Mouse (Mus musculus) heart, embryonic 11.5 days (tissue): ENCODE data around the gene Ldlrad1. TPM values are rescaled to one million over a fixed set of nuclear protein-coding genes. Genes with fewer than 3 reads are reported as not detected.

Source experiments
- ATAC-seq: fragments of 200-750 bp; cut with Nextera tagmentation; replicated peaks from 2 replicates; pipeline ENCODE4 v1.8.0; 2017; ENCODE audit warnings: moderate library complexity; ENCODE audit not compliant: insufficient number of reproducible peaks, low FRiP score, low TSS enrichment
- H3K27ac ChIP-seq: fragments of 300-500 bp; sonication (generic); 2 replicates; pipeline ENCODE4 v1.5.1; 2014; ENCODE audit warnings: mild to moderate bottlenecking, low read depth, low read length
- H3K27me3 ChIP-seq: fragments of 300-500 bp; sonication (generic); 2 replicates; pipeline ENCODE4 v1.6.1; 2014; ENCODE audit warnings: mild to moderate bottlenecking, low read length, mixed read lengths; ENCODE audit not compliant: control insufficient read depth, insufficient read depth
- H3K36me3 ChIP-seq: fragments of 300-500 bp; sonication (generic); 2 replicates; pipeline ENCODE4 v1.6.1; 2014; ENCODE audit warnings: mild to moderate bottlenecking, low read length, moderate library complexity, mixed read lengths; ENCODE audit not compliant: control insufficient read depth, insufficient read depth
- H3K4me1 ChIP-seq: fragments of 300-500 bp; sonication (generic); 2 replicates; pipeline ENCODE4 v1.6.1; 2014; ENCODE audit warnings: low read length; ENCODE audit not compliant: control insufficient read depth, insufficient read depth
- H3K4me2 ChIP-seq: fragments of 300-500 bp; sonication (generic); 2 replicates; pipeline ENCODE4 v1.6.1; 2014; ENCODE audit warnings: mild to moderate bottlenecking, moderate library complexity
- H3K4me3 ChIP-seq: fragments of 300-500 bp; sonication (generic); 2 replicates; pipeline ENCODE4 v1.5.1; 2014; ENCODE audit warnings: low read depth, low read length
- H3K9ac ChIP-seq: fragments of 300-500 bp; sonication (generic); 2 replicates; pipeline ENCODE4 v1.6.1; 2014; ENCODE audit warnings: mild to moderate bottlenecking, low read depth, low read length, moderate library complexity
- H3K9me3 ChIP-seq: fragments of 300-500 bp; sonication (generic); replicated peaks from 2 replicates; pipeline ENCODE4 v1.6.1; 2016; ENCODE audit warnings: low read length; ENCODE audit not compliant: control insufficient read depth
- WGBS: fragments of 180-500 bp; shearing (Covaris S2); extraction: QIAGEN DNeasy Blood & Tissue Kit; methylation state at CpG from one replicate; pipeline ENCODE4 v1.1.7; 2014; ENCODE audit not compliant: insufficient replicate concordance; 5-methylcytosine and 5-hydroxymethylcytosine counted together
- polyA plus RNA-seq: library from polyadenylated mRNA; unstranded; fragments of >200 nt; fragmentation: Nextera tagmentation; extraction: Ambion mirVana; gene quantifications from 2 replicates; pipeline ENCODE4 v1.2.1, GENCODE M21; 2014

Gene Ldlrad1
- polyA plus RNA-seq, 1 experiment from 2014 or later: not detected

GRCm38 (mm10) chr4:107178830-107179490 is 30.0 kb upstream of the Ldlrad1 start, which contains the start of gene Tceanc2:
Tceanc2 (minus strand) TSS chr4:107179116.
- peaks cover 6% of the 10 kb centered on the region; the same call in 1 of the 2 replicates for H3K36me3 ChIP-seq
- under 1% methylated on average over 47 of the region's 47 CpGs for WGBS
- H3K4me2 ChIP-seq: peak within 1 kb of the TSS; percentile 86
- peaks cover 6% of the 10 kb centered on the region for H3K4me1 ChIP-seq
- no peaks in the 10 kb centered on the region for H3K9me3 ChIP-seq
- H3K4me3 ChIP-seq: peak within 1 kb of the TSS; percentile 97
- H3K9ac ChIP-seq: peak within 1 kb of the TSS; percentile 94
- peak within 1 kb of the TSS; percentile 99 for H3K27ac ChIP-seq
- peak; percentile 70 for ATAC-seq
- no peaks in the 10 kb centered on the region for H3K27me3 ChIP-seq

- Histone ChIP-seq H3K36me3 (peaks cover 5% of the 10 kb centered on the region; the same call in 1 of the 2 replicates), H3K4me1 (peaks cover 6% of the 10 kb centered on the region), H3K27ac (peak overlapping the region; percentile 99), H3K4me2 (peak overlapping the region; percentile 86), H3K4me3 (peak overlapping the region; percentile 97), H3K9ac (peak overlapping the region; percentile 94), H3K9me3 (no peaks in the 10 kb centered on the region), H3K27me3 (no peaks in the 10 kb centered on the region)
- no peak for ATAC-seq
- WGBS: 3% methylated on average over 8 of the region's 8 CpGs
Measured at GRCm38 (mm10) chr4:107179561-107179960, 29.4 kb upstream of the Ldlrad1 start.

- no peaks in the 10 kb centered on the region for H3K9me3 ChIP-seq
Measured at GRCm38 (mm10) chr4:107180746-107181145, 28.2 kb upstream of the Ldlrad1 start.

GRCm38 (mm10) chr4:107181866-107182265 is 27.1 kb upstream of the Ldlrad1 start:
- Histone ChIP-seq H3K4me1 (peaks cover 6% of the 10 kb centered on the region), H3K4me2 (no peak overlapping the region), H3K4me3 (no peak overlapping the region), H3K27me3 (no peaks in the 10 kb centered on the region), H3K36me3 (no peaks in the 10 kb centered on the region), H3K9me3 (no peaks in the 10 kb centered on the region), H3K9ac (no peak overlapping the region), H3K27ac (no peak overlapping the region)
- 79% methylated on average over 6 of the region's 6 CpGs for WGBS
- no peak for ATAC-seq

More at GRCm38 (mm10) chr4:107180746-107181145, 28.2 kb upstream of the Ldlrad1 start:
- H3K4me3 ChIP-seq: no peak overlapping the region
- H3K9ac ChIP-seq: no peak overlapping the region
- no peak overlapping the region for H3K4me2 ChIP-seq
- no peak overlapping the region for H3K27ac ChIP-seq
- peaks cover 6% of the 10 kb centered on the region for H3K4me1 ChIP-seq
- no peaks in the 10 kb centered on the region for H3K36me3 ChIP-seq
- no peak for ATAC-seq
- no peaks in the 10 kb centered on the region for H3K27me3 ChIP-seq

- 65% methylated on average over 2 of the region's 2 CpGs for WGBS
- Histone ChIP-seq H3K9me3 (no peaks in the 10 kb centered on the region), H3K36me3 (no peaks in the 10 kb centered on the region; the same call in none of the 2 replicates), H3K4me2 (no peak overlapping the region), H3K9ac (no peak overlapping the region), H3K4me1 (peaks cover 2% of the 10 kb centered on the region; the same call in 1 of the 2 replicates), H3K27ac (no peak overlapping the region), H3K4me3 (no peak overlapping the region), H3K27me3 (no peaks in the 10 kb centered on the region)
- ATAC-seq: no peak
Measured at GRCm38 (mm10) chr4:107182796-107183195, 26.2 kb upstream of the Ldlrad1 start.

- Histone ChIP-seq H3K9ac (no peak overlapping the region), H3K4me2 (no peak overlapping the region), H3K27ac (no peak overlapping the region), H3K4me1 (peaks cover 2% of the 10 kb centered on the region; the same call in 1 of the 2 replicates), H3K4me3 (no peak overlapping the region), H3K36me3 (no peaks in the 10 kb centered on the region; the same call in none of the 2 replicates), H3K27me3 (no peaks in the 10 kb centered on the region), H3K9me3 (no peaks in the 10 kb centered on the region)
- ATAC-seq: no peak
- 82% methylated on average over 4 of the region's 4 CpGs for WGBS
Measured at GRCm38 (mm10) chr4:107183203-107183602, 25.8 kb upstream of the Ldlrad1 start.

- no peak overlapping the region for H3K4me2 ChIP-seq
- H3K27me3 ChIP-seq: no peaks in the 10 kb centered on the region
- H3K36me3 ChIP-seq: peaks cover 3% of the 10 kb centered on the region
- H3K27ac ChIP-seq: no peak overlapping the region
- no peak overlapping the region for H3K9ac ChIP-seq
- no peaks in the 10 kb centered on the region for H3K9me3 ChIP-seq
- no peak overlapping the region for H3K4me3 ChIP-seq
- H3K4me1 ChIP-seq: no peaks in the 10 kb centered on the region
- WGBS: 84% methylated on average over 3 of the region's 3 CpGs
- no peak for ATAC-seq
Measured at GRCm38 (mm10) chr4:107185703-107186102, 23.3 kb upstream of the Ldlrad1 start.

- Histone ChIP-seq H3K9ac (no peak overlapping the region), H3K27me3 (no peaks in the 10 kb centered on the region), H3K36me3 (peaks cover 21% of the 10 kb centered on the region), H3K9me3 (no peaks in the 10 kb centered on the region), H3K4me3 (no peak overlapping the region), H3K27ac (no peak overlapping the region), H3K4me1 (no peaks in the 10 kb centered on the region), H3K4me2 (no peak overlapping the region)
- ATAC-seq: no peak
- WGBS: 90% methylated on average over 3 of the region's 3 CpGs
Measured at GRCm38 (mm10) chr4:107193841-107194240, 15.1 kb upstream of the Ldlrad1 start.

- no peak for ATAC-seq
- Histone ChIP-seq H3K4me2 (no peak overlapping the region), H3K27me3 (no peaks in the 10 kb centered on the region), H3K9me3 (no peaks in the 10 kb centered on the region), H3K36me3 (peaks cover 27% of the 10 kb centered on the region), H3K9ac (no peak overlapping the region), H3K4me3 (no peak overlapping the region), H3K4me1 (no peaks in the 10 kb centered on the region), H3K27ac (no peak overlapping the region)
- 92% methylated on average over 2 of the region's 2 CpGs for WGBS
Measured at GRCm38 (mm10) chr4:107196454-107196853, 12.5 kb upstream of the Ldlrad1 start.
